Mouse (Mus musculus): ENCODE measurements around the gene Gm8024.
"Not testable (repeated sequence)": the region's sequence is repeated elsewhere in the genome, so short reads cannot be mapped to it uniquely, and the experiment has no call there.

The Gm8024 gene

GRCm38 (mm10) chr14:42524182-42524581 lies at the start of gene Gm8024:
TSS of gene Gm8024 (minus strand) at chr14:42524282.
- H3K27me3 ChIP-seq (ENCODE audit: control insufficient read depth, insufficient read depth, low read length, poor library complexity, severe bottlenecking); DNase-seq (ENCODE audit: low read depth, low spot score); H3K36me3 ChIP-seq (ENCODE audit: control insufficient read depth, insufficient read depth, low read length, poor library complexity, severe bottlenecking): not testable (repeated sequence)

DNA sequence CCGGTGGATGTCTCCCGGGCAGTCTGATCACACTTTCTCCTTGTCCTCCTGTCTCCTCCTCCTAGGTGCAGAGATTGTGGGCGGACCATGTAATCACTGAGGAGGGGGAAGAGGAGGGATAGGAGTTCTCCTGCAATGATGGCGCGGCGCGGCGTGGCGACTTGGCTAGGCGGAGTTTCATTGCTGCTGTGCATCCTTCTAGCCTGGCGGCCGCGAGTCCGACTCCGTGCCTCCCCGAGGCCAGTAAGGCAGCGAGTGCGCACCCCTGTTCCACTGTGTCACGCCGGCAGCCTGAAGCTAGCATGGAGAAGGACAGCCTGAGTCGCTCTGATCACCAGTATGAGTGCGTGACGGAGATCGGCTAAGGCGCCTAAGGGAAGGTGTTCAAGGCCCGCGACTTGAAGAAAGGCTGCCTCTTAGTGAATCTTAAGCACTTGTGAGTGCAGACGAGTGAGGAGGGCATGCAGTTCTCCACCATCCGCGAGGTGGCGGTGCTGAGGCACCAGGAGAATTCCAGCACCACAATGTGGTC lies 19.2 kb upstream of the Gm8024 start:
- not testable (repeated sequence) for DNase-seq (ENCODE audit: low read depth, low spot score); H3K36me3 ChIP-seq (ENCODE audit: control insufficient read depth, insufficient read depth, low read length, poor library complexity, severe bottlenecking); H3K27me3 ChIP-seq (ENCODE audit: control insufficient read depth, insufficient read depth, low read length, poor library complexity, severe bottlenecking)

- not testable (repeated sequence) for DNase-seq (ENCODE audit: low read depth, low spot score); H3K27me3 ChIP-seq (ENCODE audit: control insufficient read depth, insufficient read depth, low read length, poor library complexity, severe bottlenecking); H3K36me3 ChIP-seq (ENCODE audit: control insufficient read depth, insufficient read depth, low read length, poor library complexity, severe bottlenecking)
Measured at GRCm38 (mm10) chr14:42542316-42543169, 18.5 kb upstream of the Gm8024 start.

DNA sequence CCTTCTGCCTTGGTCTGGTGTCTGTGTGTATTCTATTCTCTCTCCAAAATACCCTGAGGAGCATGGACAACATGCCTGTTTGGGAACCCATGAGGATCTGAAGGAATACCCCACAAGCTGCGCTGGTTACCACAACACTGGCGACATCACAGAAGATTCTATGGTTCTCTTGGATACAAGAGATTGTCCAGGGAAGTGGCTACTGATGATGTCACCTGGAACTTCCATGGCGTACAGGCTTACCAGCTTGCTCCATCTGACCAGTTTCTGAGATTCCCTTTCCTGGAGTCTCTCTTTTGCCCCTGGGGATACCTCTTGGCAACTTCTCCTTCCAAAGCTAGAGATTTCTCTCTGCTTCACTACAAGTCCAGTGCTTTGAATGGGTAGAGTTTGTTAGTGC lies 21.8 kb downstream of the Gm8024 start, which contains the start of gene Gm8020:
Gene Gm8020 (minus strand): TSS at position 101 of the 400 bp plus-strand sequence.
- not testable (repeated sequence) for DNase-seq (ENCODE audit: low read depth, low spot score); H3K27me3 ChIP-seq (ENCODE audit: control insufficient read depth, insufficient read depth, low read length, poor library complexity, severe bottlenecking)

More for the DNA sequence above, 21.8 kb downstream of the Gm8024 start, which contains the start of gene Gm8020:
- not testable (repeated sequence) for H3K36me3 ChIP-seq (ENCODE audit: control insufficient read depth, insufficient read depth, low read length, poor library complexity, severe bottlenecking)
